Mouse (Mus musculus): ENCODE data around the gene Ank.

Gene Ank

DNA sequence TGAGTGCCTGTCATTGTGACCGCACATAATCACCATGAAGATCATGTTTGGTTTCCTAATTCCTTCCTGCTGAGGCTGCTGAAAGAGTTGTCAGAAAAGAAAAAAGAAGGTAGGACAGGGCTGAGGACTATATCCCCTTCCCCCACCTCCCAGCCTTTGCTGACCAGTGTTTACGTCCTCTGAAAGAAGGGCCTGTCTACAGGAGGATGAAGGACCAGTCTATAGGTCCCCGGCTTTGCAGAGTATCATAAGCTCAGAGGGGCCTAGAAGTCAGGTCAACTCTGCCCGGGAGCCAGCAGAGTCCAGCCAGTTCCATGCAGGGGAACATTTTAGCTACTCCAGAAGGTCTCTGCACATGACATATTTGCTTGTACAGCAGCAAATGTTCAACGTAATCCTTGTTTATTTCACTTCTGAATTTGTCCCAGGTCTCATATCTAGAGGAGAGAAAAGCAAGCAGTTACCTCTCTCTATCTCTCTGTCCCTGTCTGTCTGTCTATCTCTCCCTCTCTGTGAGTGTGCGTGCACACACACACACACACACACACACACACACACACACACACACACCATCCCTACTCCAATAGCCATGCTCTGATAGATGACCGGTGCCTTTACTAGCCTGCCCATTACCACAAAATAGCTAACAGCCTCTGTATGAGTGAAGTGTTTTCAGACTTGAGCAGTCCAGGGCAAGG lies 31.0 kb downstream of the Ank start:
- no peak for DNase-seq

GRCm38 (mm10) chr15:27498078-27498477 lies 31.6 kb downstream of the Ank start:
- DNase-seq: no peak

DNA sequence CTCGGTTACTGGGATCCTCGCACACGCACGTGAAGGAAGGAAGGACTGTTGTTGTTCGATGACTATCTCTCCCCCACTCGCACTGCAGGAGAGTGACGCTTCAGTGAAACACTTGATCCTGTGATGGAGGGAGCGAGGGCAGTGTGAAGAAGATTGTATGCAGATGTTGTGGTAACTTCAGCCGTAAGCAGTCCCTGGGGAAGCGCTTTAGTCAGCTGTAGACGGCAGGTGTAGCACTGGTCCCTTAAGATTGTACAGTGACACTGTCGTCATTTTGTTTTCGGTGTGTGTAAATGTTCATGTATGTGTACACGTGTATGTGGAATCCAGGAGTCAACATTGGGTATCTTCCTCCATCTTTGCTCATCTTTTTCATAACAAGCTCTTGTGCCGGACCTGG lies 33.9 kb downstream of the Ank start:
- no peak for DNase-seq

DNA sequence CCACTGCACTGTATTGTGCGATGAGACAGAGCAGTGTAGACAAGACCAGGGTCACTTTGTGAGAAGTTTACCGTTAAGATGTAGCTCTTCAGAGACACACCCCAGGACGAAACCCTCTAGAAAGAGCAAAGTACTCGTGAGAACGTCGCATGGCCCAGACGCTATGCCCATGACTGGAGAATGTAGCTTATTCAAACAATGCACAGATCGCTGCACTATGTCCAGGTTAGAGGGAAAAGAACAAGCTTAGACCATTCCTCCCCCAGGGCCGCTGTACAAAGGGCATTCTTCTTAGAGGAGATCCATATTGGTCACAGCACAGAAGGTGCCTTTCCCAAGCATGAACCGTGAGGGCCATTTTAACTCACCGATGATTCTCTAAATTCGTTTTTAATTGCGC lies 35.9 kb downstream of the Ank start:
- no peak for DNase-seq

- DNase-seq: peak; percentile 32 to 70
Observed at GRCm38 (mm10) chr15:27503221-27503620, 36.7 kb downstream of the Ank start.

GRCm38 (mm10) chr15:27503801-27504730 lies 37.6 kb downstream of the Ank start:
- no peak for DNase-seq

- no peak for DNase-seq
Observed at GRCm38 (mm10) chr15:27506127-27506886, 39.8 kb downstream of the Ank start.

DNA sequence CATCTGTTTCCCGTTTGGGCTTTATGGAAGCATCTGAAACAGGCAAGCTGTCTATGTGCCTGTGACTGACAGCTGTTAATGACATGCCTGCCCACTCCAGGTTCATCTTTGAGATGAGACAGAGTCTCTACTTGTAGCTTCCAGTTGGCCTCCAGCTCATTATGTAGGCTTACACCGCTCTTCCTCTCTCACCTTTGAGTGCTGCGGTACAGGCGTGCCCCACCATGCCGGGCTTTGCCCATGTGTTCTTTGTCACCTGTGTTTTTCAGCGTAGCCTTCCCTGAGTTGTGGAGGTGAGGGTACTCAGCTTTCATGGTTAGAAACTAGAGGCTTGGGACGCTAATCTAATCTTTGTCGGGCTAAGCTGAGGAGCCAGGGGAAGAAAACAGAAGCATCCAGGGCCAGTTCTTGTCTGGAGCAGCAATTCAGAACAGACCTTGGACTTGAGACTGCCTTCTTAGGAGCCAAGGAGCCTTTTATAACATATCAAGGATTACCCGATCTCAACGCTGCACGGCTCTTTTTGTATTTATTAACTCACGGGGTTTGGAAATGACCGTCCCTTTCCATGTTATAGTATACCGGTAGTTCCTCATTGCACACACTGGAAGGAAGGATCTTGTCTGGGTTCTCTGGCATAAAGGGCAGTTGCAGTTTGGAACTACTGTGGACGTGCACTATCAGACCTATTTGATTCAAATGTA lies 40.6 kb downstream of the Ank start:
- DNase-seq: no peak

- DNase-seq: no peak
Observed at GRCm38 (mm10) chr15:27508169-27508568, 41.7 kb downstream of the Ank start.

- DNase-seq: no peak
Observed at GRCm38 (mm10) chr15:27508982-27509381, 42.5 kb downstream of the Ank start.

DNA sequence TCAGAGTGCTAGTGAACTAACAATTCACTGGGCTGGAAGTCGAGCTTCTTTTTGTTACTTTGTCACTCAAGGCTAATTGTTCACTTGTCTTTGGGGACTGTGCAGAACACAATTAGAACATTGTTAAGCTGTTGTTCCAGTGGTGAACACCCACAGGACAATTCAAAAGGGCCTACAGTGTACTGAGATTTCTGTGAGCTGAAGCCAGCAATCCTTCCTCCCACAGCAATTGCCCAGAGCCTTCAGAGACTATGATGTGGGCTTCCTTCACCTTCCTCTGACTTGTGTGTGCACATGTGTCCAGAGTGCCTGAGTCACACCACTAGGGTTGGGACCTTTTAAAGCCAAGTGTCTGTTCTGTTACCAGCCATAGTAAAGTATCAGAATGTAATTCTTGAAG lies 50.5 kb downstream of the Ank start:
- no peak for DNase-seq

GRCm38 (mm10) chr15:27518026-27518425 lies 51.5 kb downstream of the Ank start:
- DNase-seq: no peak

GRCm38 (mm10) chr15:27519857-27520256 lies 53.4 kb downstream of the Ank start:
- DNase-seq: no peak

GRCm38 (mm10) chr15:27525233-27526005 lies 58.9 kb downstream of the Ank start:
- peak; percentile 13 to 66 for DNase-seq

DNA sequence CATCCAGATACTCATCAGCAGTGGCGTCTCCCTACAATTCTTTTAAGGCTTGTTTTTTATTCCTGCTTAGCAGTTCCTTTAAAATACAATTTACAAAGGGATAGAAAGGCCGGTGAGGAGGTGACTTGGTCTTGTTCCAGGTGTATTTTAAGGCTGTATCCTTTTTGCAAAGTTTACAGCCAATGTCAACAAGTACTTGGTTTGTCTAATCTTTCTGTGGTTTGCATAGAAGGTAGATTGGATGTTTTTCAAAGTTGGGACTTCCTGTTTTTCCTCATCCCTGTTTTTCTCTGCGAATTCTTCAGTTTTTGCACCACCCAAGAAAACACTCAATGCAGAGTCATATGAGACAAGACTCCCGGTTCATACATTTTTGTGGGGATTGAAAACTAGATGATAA lies 62.4 kb downstream of the Ank start:
- no peak for DNase-seq

- DNase-seq: no peak
Observed at GRCm38 (mm10) chr15:27530023-27530422, 63.5 kb downstream of the Ank start.

GRCm38 (mm10) chr15:27533036-27533435 lies 66.6 kb downstream of the Ank start:
- DNase-seq: no peak

DNA sequence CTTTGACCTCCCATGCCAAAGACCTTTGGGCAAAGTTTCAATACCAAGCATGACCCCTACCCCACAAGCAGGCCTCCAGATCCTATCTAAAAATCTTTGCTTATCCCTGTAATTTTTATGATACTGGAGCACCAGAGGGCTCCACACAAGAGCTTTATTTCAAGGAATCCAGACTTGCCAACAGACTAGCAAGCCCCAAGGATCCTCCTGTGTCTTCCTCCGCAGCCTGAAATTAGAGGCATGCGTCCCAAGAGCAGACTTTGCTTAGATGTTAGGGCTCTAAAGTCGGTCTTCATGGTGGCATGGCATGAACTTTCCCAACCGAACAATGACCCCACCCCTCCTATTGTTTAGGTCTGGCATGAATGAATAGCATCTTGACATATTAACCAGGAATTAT lies 69.2 kb downstream of the Ank start:
- no peak for DNase-seq

GRCm38 (mm10) chr15:27536186-27536585 lies 69.7 kb downstream of the Ank start:
- no peak for DNase-seq

- DNase-seq: no peak
Observed at GRCm38 (mm10) chr15:27536771-27537170, 70.3 kb downstream of the Ank start.

DNA sequence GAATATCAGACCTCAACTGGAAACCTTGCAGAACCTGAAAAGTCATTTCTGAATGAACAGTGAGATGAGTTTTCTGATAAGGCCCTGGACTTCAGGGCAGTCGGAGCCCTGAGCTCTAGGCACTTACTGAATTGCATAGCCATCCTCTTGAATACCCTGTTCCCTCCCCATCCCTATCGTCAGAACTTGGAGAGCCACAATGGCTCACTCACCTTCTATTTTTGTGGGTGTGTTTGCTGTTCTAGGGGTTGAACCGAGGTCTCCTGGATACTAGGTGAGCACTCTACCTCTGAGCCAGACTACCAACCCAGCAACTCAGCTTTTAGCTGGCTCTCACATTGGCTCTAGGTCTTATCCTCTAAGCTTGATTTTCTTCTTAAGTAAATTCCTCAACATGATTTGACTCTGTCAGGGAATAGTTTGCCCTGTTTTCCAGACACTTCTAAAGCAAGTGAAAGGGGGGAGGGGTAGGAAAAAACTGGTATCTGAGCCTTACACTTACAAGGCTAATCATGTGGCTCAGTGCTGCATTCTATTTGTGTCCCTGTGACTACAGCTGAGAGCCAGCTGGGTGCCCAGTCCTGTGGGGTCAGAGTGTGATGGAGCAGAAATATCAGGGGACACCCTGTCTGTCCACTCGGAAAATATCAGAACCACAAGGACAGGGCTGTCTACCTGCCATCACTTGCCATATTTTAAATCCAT lies 71.2 kb downstream of the Ank start:
- DNase-seq: no peak
